Mouse (Mus musculus) intestine, postnatal 0 days (tissue): Measurements from ENCODE around the gene Prpf38b. TPM values are rescaled to one million over a fixed set of nuclear protein-coding genes. Genes with fewer than 3 reads are reported as not detected.

Experiments
- ATAC-seq: fragments of 200-750 bp; cut with Nextera tagmentation; 2 replicates; pipeline ENCODE4 v1.8.0; 2017; ENCODE audit warnings: mild to moderate bottlenecking, moderate TSS enrichment, moderate library complexity
- H3K27ac ChIP-seq: fragments of 300-500 bp; sonication (generic); 2 replicates; pipeline ENCODE4 v1.5.1; 2014; ENCODE audit warnings: mild to moderate bottlenecking, low read depth, low read length, moderate library complexity
- H3K27me3 ChIP-seq: fragments of 300-500 bp; sonication (generic); replicated peaks from 2 replicates; pipeline ENCODE4 v1.6.1; 2014; ENCODE audit warnings: low read length, mixed read lengths; ENCODE audit not compliant: control insufficient read depth, insufficient read depth
- H3K36me3 ChIP-seq: fragments of 300-500 bp; sonication (generic); 2 replicates; pipeline ENCODE4 v1.6.1; 2014; ENCODE audit warnings: mild to moderate bottlenecking, moderate library complexity; ENCODE audit not compliant: control insufficient read depth, insufficient read depth
- H3K4me1 ChIP-seq: fragments of 300-500 bp; sonication (generic); replicated peaks from 2 replicates; pipeline ENCODE4 v1.6.1; 2014; ENCODE audit warnings: antibody characterized with exemption, low read length, mixed read lengths; ENCODE audit not compliant: control insufficient read depth, insufficient read depth
- H3K4me2 ChIP-seq: fragments of 300-500 bp; sonication (generic); replicated peaks from 2 replicates; pipeline ENCODE4 v1.6.1; 2014; ENCODE audit warnings: low read depth, mild to moderate bottlenecking, moderate library complexity
- H3K4me3 ChIP-seq: fragments of 300-500 bp; sonication (generic); 2 replicates; pipeline ENCODE4 v1.5.1; 2014; ENCODE audit warnings: low read depth, low read length
- H3K9ac ChIP-seq: fragments of 300-500 bp; sonication (generic); 2 replicates; pipeline ENCODE4 v1.6.1; 2014; ENCODE audit warnings: mild to moderate bottlenecking, low read depth, low read length
- H3K9me3 ChIP-seq: fragments of 300-500 bp; sonication (generic); 2 replicates; pipeline ENCODE4 v1.6.1; 2016; ENCODE audit warnings: mixed run types; ENCODE audit not compliant: control insufficient read depth
- CTCF ChIP-seq: sonication (generic); IDR thresholded peaks from 2 replicates; pipeline ENCODE4 v1.5.1; 2016; ENCODE audit warnings: low read depth, mild to moderate bottlenecking, control low read depth, antibody characterized with exemption, moderate library complexity
- WGBS: fragments of 180-500 bp; shearing (Covaris S2); extraction: QIAGEN DNeasy Blood & Tissue Kit; methylation state at CpG from one replicate; pipeline ENCODE4 v1.1.7; 2014; 5-methylcytosine and 5-hydroxymethylcytosine counted together
- polyA plus RNA-seq: library from polyadenylated mRNA; unstranded; fragments of >200 nt; fragmentation: Nextera tagmentation; extraction: Ambion mirVana; gene quantifications from 2 replicates; pipeline ENCODE4 v1.2.1, GENCODE M21; 2015

Gene Prpf38b
- polyA plus RNA-seq, 1 experiment from 2014 or later, result 29.5 TPM

DNA sequence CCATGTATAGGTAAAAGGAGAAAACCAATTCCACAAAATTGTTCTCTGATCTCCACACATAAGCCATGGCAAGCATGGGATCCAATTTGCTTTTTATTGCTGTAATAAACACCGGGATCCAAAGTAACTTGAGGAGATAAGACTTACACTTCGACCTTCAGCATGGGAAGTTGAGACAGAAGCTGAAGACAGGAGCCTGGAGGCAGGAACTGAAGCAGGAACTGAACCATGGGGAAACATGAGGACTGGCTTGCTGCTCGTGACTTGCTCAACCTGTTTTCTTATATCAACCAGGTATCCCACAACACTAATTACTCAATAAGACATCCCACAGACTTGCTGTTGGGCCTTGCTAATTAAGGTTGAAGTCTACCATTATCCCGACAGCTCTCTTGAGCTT is 18.6 kb downstream of the Prpf38b start:
- no peak overlapping the region for H3K4me2 ChIP-seq
- H3K27me3 ChIP-seq, result no peaks in the 10 kb centered on the region
- H3K9ac ChIP-seq, result no peak overlapping the region
- H3K9me3 ChIP-seq, result 0 out of 2 replicates have a peak, but pooled peaks cover 4% of the 10 kb centered on the region
- H3K36me3 ChIP-seq, result no peaks in the 10 kb centered on the region
- TF ChIP-seq CTCF, result no peak
- H3K4me3 ChIP-seq, result no peak overlapping the region
- 42% methylated on average over 4 of the region's 4 CpGs for WGBS
- ATAC-seq, result peak; percentile 91
- 0 out of 2 replicates have a peak, but pooled peaks cover 2% of the 10 kb centered on the region for H3K4me1 ChIP-seq
- H3K27ac ChIP-seq, result no peak overlapping the region; the same call in 1 of the 2 replicates

DNA sequence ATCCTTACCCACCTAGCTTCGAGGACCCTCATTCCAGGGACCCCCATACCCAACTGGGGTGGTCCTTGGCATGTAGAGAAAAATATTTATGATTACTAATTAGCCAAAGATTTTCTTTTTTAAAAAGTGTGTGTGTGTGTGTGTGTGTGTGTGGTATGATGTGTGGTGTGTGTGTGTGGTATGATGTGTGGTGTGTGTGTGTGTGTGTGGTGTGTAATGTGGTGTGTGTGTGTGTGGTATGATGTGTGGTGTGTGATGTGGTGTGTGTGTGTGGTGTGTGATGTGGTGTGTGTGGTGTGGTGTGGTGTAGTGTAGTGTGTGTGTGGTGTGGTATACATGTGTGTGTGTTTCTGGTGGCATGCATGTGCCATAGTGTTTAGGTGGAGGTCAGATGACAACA is 19.4 kb downstream of the Prpf38b start:
- H3K4me2 ChIP-seq, result no peak overlapping the region
- no peak overlapping the region for H3K4me3 ChIP-seq
- H3K9ac ChIP-seq, result no peak overlapping the region
- no peak for TF ChIP-seq CTCF
- H3K27ac ChIP-seq, result no peak overlapping the region
- 86% methylated on average over 1 of the region's 1 CpGs for WGBS
- 0 out of 2 replicates have a peak, but pooled peaks cover 2% of the 10 kb centered on the region for H3K4me1 ChIP-seq
- no peak for ATAC-seq
- H3K36me3 ChIP-seq, result no peaks in the 10 kb centered on the region
- no peaks in the 10 kb centered on the region for H3K27me3 ChIP-seq
- 0 out of 2 replicates have a peak, but pooled peaks cover 4% of the 10 kb centered on the region for H3K9me3 ChIP-seq

DNA sequence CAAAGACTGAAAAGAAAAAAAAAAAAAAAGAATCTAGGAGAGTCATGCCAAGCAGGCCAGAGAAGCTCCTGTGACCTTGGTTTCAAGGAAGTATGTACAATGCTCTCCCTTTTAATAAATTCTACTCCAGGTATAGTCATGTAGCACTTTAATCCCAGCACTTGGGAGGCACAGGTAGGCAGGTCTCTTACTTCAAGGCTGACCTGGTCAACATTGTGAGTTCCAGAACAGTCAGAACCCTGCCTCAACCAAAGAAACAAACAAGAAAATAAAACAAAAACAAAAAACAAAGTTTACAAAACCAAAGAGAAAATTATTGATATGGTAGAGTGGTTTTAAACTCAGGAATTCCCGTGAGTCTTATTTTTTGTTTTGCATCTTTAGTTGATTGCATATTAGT is 21.6 kb downstream of the Prpf38b start, which contains the start of gene Fndc7:
TSS of gene Fndc7 (minus strand) at position 101 of the 400 bp plus-strand sequence.
- no peak for ATAC-seq
- Histone ChIP-seq H3K4me2 (no peak within 1 kb of the TSS), H3K27me3 (no peaks in the 10 kb centered on the region), H3K9ac (no peak within 1 kb of the TSS), H3K36me3 (no peaks in the 10 kb centered on the region), H3K4me1 (0 out of 2 replicates have a peak, but pooled peaks cover 2% of the 10 kb centered on the region), H3K27ac (no peak within 1 kb of the TSS), H3K4me3 (no peak within 1 kb of the TSS), H3K9me3 (0 out of 2 replicates have a peak, but pooled peaks cover 4% of the 10 kb centered on the region)
- 90% methylated on average over 1 of the region's 1 CpGs for WGBS
- TF ChIP-seq CTCF, result no peak

DNA sequence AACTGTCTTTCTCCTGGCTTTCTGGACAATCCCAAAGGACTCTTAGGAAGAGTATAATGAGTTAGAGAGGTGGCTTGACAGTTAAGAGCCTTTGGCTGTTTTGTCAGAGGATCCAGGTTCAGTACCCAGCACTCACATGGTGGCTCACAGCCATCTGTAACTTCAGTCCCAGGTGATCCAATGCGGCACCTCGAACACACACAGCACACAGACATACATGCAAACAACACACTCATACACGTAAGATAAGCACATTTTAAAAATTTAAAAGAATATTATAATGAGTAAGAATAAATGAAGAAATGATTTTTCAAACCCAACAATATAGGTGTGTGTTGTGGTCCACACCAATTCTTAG is 23.9 kb downstream of the Prpf38b start:
- no peak overlapping the region for H3K9ac ChIP-seq

DNA sequence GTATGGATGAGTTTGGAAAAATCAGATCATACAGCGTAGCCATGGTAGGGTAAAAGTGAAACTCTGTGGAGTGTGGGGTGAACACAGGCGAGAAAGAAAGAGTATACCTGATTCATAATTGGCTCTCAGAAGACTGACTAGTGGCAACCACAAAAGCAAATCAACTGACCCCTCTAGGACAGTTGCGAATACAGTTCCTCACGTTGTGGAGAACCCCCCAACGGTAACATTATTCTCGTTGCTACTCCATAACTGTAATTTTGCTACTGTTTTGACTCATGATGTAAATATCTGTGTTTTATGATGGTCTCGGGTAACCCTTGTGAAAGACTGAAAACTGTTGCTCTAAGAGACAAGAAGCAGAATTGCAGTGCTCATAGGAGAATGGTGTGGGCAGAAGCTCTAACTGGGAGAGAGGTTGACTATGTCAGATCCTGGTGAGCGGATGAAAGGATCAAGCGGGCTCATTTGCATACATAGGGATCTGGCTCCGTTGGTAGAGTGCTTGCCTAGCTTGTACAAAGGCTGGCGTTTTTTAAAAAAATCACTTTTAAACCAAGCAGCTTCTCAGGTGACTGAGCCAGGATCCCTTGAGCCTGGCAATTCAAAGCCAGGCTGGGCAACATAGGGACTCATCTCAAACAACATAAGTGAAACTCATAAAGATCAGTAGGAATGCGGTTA is 24.5 kb downstream of the Prpf38b start:
- no peaks in the 10 kb centered on the region for H3K9me3 ChIP-seq
- H3K27me3 ChIP-seq, result no peaks in the 10 kb centered on the region
- no peaks in the 10 kb centered on the region for H3K36me3 ChIP-seq
- no peak overlapping the region for H3K4me2 ChIP-seq
- no peak overlapping the region for H3K9ac ChIP-seq
- TF ChIP-seq CTCF, result no peak
- no peaks in the 10 kb centered on the region for H3K4me1 ChIP-seq
- WGBS, result 68% methylated on average over 12 of the region's 12 CpGs
- no peak for ATAC-seq
- H3K4me3 ChIP-seq, result no peak overlapping the region
- H3K27ac ChIP-seq, result no peak overlapping the region

More for the DNA sequence above, 23.9 kb downstream of the Prpf38b start:
- Histone ChIP-seq H3K27ac (no peak overlapping the region), H3K9me3 (no peaks in the 10 kb centered on the region), H3K4me3 (no peak overlapping the region), H3K4me2 (no peak overlapping the region), H3K36me3 (no peaks in the 10 kb centered on the region), H3K4me1 (0 out of 2 replicates have a peak, but pooled peaks cover 2% of the 10 kb centered on the region), H3K27me3 (no peaks in the 10 kb centered on the region)
- 93% methylated on average over 3 of the region's 3 CpGs for WGBS
- ATAC-seq, result no peak
- no peak for TF ChIP-seq CTCF

DNA sequence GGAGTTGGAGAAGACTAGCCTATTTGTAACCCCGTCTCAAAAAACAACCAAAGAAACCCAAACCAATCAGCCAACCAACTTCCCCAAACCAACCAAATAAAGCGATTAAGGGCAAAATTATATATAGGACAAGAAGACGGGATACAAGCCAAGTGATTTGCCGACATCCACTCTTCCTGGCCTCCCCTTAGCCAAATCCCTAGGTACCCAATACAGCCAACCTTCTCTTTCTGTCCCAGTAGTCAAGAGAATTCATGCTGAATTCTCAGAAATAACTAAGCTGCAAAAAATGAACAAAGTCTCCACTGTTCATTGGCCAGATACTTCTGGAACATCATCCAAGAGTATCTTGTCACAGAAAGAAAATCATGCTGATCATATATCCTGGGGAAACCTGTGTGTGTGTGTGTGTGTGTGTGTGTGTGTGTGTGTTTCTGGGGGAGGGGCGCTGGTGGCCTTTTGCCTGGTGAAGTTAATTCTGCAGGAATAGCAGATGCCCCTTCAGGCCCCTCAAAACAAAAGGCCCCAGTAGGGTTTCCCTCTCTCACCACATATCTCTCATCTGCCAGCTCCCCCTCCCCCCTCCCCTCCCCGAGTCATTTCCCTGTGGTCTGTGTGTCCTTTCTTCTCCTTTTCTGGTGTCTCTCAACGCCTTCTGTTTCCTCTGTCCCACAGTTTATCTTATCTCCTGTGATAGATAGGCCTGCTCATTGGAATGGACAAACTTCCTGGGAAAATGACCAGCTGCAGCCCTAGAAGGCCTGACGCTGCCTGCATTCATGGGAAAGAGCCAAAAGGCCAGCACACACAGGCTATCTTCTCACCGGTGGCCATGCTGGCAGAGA is 25.6 kb downstream of the Prpf38b start:
- no peaks in the 10 kb centered on the region for H3K9me3 ChIP-seq
- no peak overlapping the region for H3K4me2 ChIP-seq
- H3K4me3 ChIP-seq, result no peak overlapping the region
- 47% methylated on average over 9 of the region's 9 CpGs for whole genome bisulfite sequencing
- ATAC-seq, result no peak
- H3K27ac ChIP-seq, result no peak overlapping the region; the same call in 1 of the 2 replicates
- no peaks in the 10 kb centered on the region for H3K4me1 ChIP-seq
- H3K9ac ChIP-seq, result no peak overlapping the region
- TF ChIP-seq CTCF, result no peak
- H3K36me3 ChIP-seq, result no peaks in the 10 kb centered on the region
- H3K27me3 ChIP-seq, result no peaks in the 10 kb centered on the region
